Comparison of ENCODE assay signal across 9 mouse cellular contexts in genomic region chr7:51748633-51749303, GRCm38 (mm10).
DNase-seq lines count a peak whose midpoint lies in the region; ATAC-seq lines count a peak whose summit lies in the region.
"Had no signal": no experiment of that assay in that cellular context is flagged by ENCODE, and none has a peak within 500 bp of the region (broad histone marks: within the 10 kb centered on the region; RNA-seq: fewer than 3 reads in every experiment).

No protein-coding gene starts in this region.

- H3K36me3 ChIP-seq in embryonic facial prominence, embryonic 12.5 days: no peaks in the 10 kb centered on the region
- H3K36me3 ChIP-seq in hindbrain, embryonic 14.5 days (replicated peaks; ENCODE audit: control insufficient read depth, insufficient read depth): no peaks in the 10 kb centered on the region
- H3K36me3 ChIP-seq in midbrain, embryonic 15.5 days (replicated peaks): no peaks in the 10 kb centered on the region

- ATAC-seq in embryonic facial prominence, embryonic 12.5 days (ENCODE audit: insufficient number of reproducible peaks, insufficient read depth, low FRiP score, low TSS enrichment): no peak
- peak; percentile 93 for ATAC-seq in hindbrain, embryonic 14.5 days (ENCODE audit: low FRiP score)
- ATAC-seq in midbrain, embryonic 15.5 days (replicated peaks): peak; percentile 96
- ATAC-seq: intestine, postnatal 0 days had no signal

- H3K9me3 ChIP-seq in embryonic facial prominence, embryonic 12.5 days: no peaks in the 10 kb centered on the region
- no peaks in the 10 kb centered on the region for H3K9me3 ChIP-seq in hindbrain, embryonic 14.5 days (ENCODE audit: control insufficient read depth, low read length)
- no peaks in the 10 kb centered on the region for H3K9me3 ChIP-seq in midbrain, embryonic 15.5 days

- 0 out of 2 replicates have a peak overlapping the region, but pooled peaks have one; percentile 36 for H3K27ac ChIP-seq in embryonic facial prominence, embryonic 12.5 days
- H3K27ac ChIP-seq in hindbrain, embryonic 14.5 days: peak overlapping the region; percentile 95
- H3K27ac ChIP-seq in midbrain, embryonic 15.5 days: peak overlapping the region; percentile 93

- no peak overlapping the region for H3K4me2 ChIP-seq in embryonic facial prominence, embryonic 12.5 days (replicated peaks)
- peak overlapping the region; percentile 49 for H3K4me2 ChIP-seq in hindbrain, embryonic 14.5 days (replicated peaks)
- H3K4me2 ChIP-seq in midbrain, embryonic 15.5 days: peak overlapping the region; percentile 40

- no peaks in the 10 kb centered on the region for H3K27me3 ChIP-seq in embryonic facial prominence, embryonic 12.5 days
- H3K27me3 ChIP-seq in hindbrain, embryonic 14.5 days (ENCODE audit: control insufficient read depth, insufficient read depth, low read length): no peaks in the 10 kb centered on the region
- no peaks in the 10 kb centered on the region for H3K27me3 ChIP-seq in midbrain, embryonic 15.5 days (replicated peaks)

- H3K4me1 ChIP-seq in embryonic facial prominence, embryonic 12.5 days: no peaks in the 10 kb centered on the region
- H3K4me1 ChIP-seq in hindbrain, embryonic 14.5 days (replicated peaks; ENCODE audit: control insufficient read depth, insufficient read depth, low read length): peaks cover 29% of the 10 kb centered on the region
- H3K4me1 ChIP-seq in midbrain, embryonic 15.5 days: peaks cover 22% of the 10 kb centered on the region

- H3K9ac ChIP-seq in embryonic facial prominence, embryonic 12.5 days: no peak overlapping the region
- H3K9ac ChIP-seq in hindbrain, embryonic 14.5 days: peak overlapping the region; percentile 58
- 0 out of 2 replicates have a peak overlapping the region, but pooled peaks have one; percentile 17 for H3K9ac ChIP-seq in midbrain, embryonic 15.5 days

- H3K4me3 ChIP-seq in embryonic facial prominence, embryonic 12.5 days: no peak overlapping the region
- H3K4me3 ChIP-seq in hindbrain, embryonic 14.5 days (replicated peaks; ENCODE audit: low read length): no peak overlapping the region
- peak overlapping the region; percentile 15 for H3K4me3 ChIP-seq in midbrain, embryonic 15.5 days

- DNase-seq in brain, embryonic 18.5 days (ENCODE audit: low read depth, low spot score): peak; percentile 88
- DNase-seq in hindbrain, embryonic 14.5 days (ENCODE audit: low spot score): peak; percentile 88
- no peak for DNase-seq in adrenal gland, postnatal 4 days (ENCODE audit: low spot score in 2 of 2)
- no peak for DNase-seq in thymus, postnatal 0 days (ENCODE audit: low spot score)
- no peak for DNase-seq in heart, adult 8-10 months (ENCODE audit: low spot score)
- no peak for DNase-seq in thymus, postnatal 10 days (ENCODE audit: low spot score in 2 of 2)

- 58% methylated on average over 10 of the region's 10 CpGs for WGBS in embryonic facial prominence, embryonic 12.5 days
- 16% methylated on average over 10 of the region's 10 CpGs for WGBS in hindbrain, embryonic 14.5 days
- WGBS in midbrain, embryonic 15.5 days: 7% methylated on average over 10 of the region's 10 CpGs

Comparison
In these comparisons a context has a peak if more than half of its experiments do, and no peak if none do; other contexts are left out.
1. DNase-seq: peak in brain, embryonic 18.5 days (single experiment) and hindbrain, embryonic 14.5 days (single experiment); none in adrenal gland, postnatal 4 days (0 of 2), thymus, postnatal 0 days (single experiment), heart, adult 8-10 months (single experiment) and thymus, postnatal 10 days (0 of 2).
2. H3K27ac ChIP-seq: peak in every context shown above with its lines; median percentile 95 in hindbrain, embryonic 14.5 days; 93 in midbrain, embryonic 15.5 days; 36 in embryonic facial prominence, embryonic 12.5 days.